Mouse (Mus musculus): Measurements from ENCODE around the gene Mreg. TPM values are rescaled to one million over a fixed set of nuclear protein-coding genes. Genes with fewer than 3 reads are reported as not detected.
A peak's percentile ranks its signal among the peaks of the same experiment; 100 is the strongest.

Mreg gene
- total and polyA plus RNA-seq, 3 experiments, result 50.6 to 69.8 (median 52.4) TPM

- no peak overlapping the region for H3K9ac ChIP-seq (ENCODE audit: insufficient read depth, low read depth)
- peaks cover 7% of the 10 kb centered on the region for H3K9me3 ChIP-seq (replicated peaks; ENCODE audit: low read length)
- no peak overlapping the region for H3K4me2 ChIP-seq (ENCODE audit: insufficient read depth, low read depth, poor library complexity, severe bottlenecking)
- in situ Hi-C loops (cut with MboI; ENCODE audit: low pct_ligation_motif_present, low pct_unique_long_range_greater_than_20kb, low sequenced_read_pairs), result no loop called here
- H3K4me3 ChIP-seq (replicated peaks in 1 of 3; ENCODE audit: low read depth in 2 of 3, low read length in 2 of 3, poor library complexity in 1 of 3), result no peak overlapping the region
- no peaks in the 10 kb centered on the region for H3K27me3 ChIP-seq (replicated peaks)
- no peaks in the 10 kb centered on the region for H3K79me2 ChIP-seq (replicated peaks; ENCODE audit: control insufficient read depth, extremely low read depth, insufficient read depth, poor library complexity, severe bottlenecking)
- DNase-seq (ENCODE audit: extremely low read depth), result no peak
- TF ChIP-seq KAT2A (IDR thresholded peaks at IDR 0.05; ENCODE audit: insufficient replicate concordance, low read length), result no peak
- TF ChIP-seq MXI1 (IDR thresholded peaks at IDR 0.05; ENCODE audit: low read depth, low read length), result no peak
- no peak for TF ChIP-seq JUN (IDR thresholded peaks at IDR 0.05; ENCODE audit: insufficient read depth, low read depth, low read length)
- TF ChIP-seq ZC3H11A (IDR thresholded peaks at IDR 0.05; ENCODE audit: low read depth, low read length), result no peak
- TF ChIP-seq NRF1 (IDR thresholded peaks at IDR 0.05; ENCODE audit: low read depth, low read length), result no peak
- TF ChIP-seq ZNF384 (IDR thresholded peaks at IDR 0.05; ENCODE audit: low read depth, low read length), result no peak
- TF ChIP-seq MEF2A (IDR thresholded peaks at IDR 0.05; ENCODE audit: borderline replicate concordance, low read depth, low read length), result no peak
- TF ChIP-seq MAX (IDR thresholded peaks at IDR 0.05; ENCODE audit: low read length), result no peak
- no peak for TF ChIP-seq POLR2A (IDR thresholded peaks at IDR 0.05; ENCODE audit: low read depth, low read length)
- no peak for TF ChIP-seq RCOR1 (conservative IDR thresholded peaks at IDR 0.05; ENCODE audit: low read depth, low read length)
- TF ChIP-seq TCF12 (IDR thresholded peaks at IDR 0.05; ENCODE audit: low read depth, low read length), result no peak
- no peak for TF ChIP-seq SIN3A (IDR thresholded peaks at IDR 0.05; ENCODE audit: low read length)
- no peak for TF ChIP-seq JUND (conservative IDR thresholded peaks at IDR 0.05; ENCODE audit: low read depth, low read length)
- H3K36me3 ChIP-seq (replicated peaks in 1 of 2; ENCODE audit: control insufficient read depth in 1 of 2, insufficient read depth in 1 of 2, low read length in 1 of 2), result no peaks in the 10 kb centered on the region
- no peak overlapping the region for H3K27ac ChIP-seq (ENCODE audit: insufficient read depth, low read depth)
- dilution Hi-C loops (cut with MboI; ENCODE audit: extremely low pct_ligation_motif_present, extremely low pct_unique_long_range_greater_than_20kb, low sequenced_read_pairs), result no loop called here
- H3K4me1 ChIP-seq (ENCODE audit: control insufficient read depth in 1 of 2, insufficient read depth in 2 of 2), result peaks cover 0 to 11% of the 10 kb centered on the region in 2 experiments; a peak in 1 of 4 replicates
These were observed 76.0 kb downstream of the Mreg start for GRCm38 (mm10) chr1:72136101-72136500.

GRCm38 (mm10) chr1:72134534-72134933 is 77.6 kb downstream of the Mreg start:
- Histone ChIP-seq H3K9ac (ENCODE audit: insufficient read depth, low read depth) (no peak overlapping the region), H3K4me3 (replicated peaks in 1 of 3; ENCODE audit: low read depth in 2 of 3, low read length in 2 of 3, poor library complexity in 1 of 3) (no peak overlapping the region), H3K4me1 (ENCODE audit: control insufficient read depth in 1 of 2, insufficient read depth in 2 of 2) (peaks cover 0 to 11% of the 10 kb centered on the region in 2 experiments; a peak in 1 of 4 replicates), H3K36me3 (replicated peaks in 1 of 2; ENCODE audit: control insufficient read depth in 1 of 2, insufficient read depth in 1 of 2, low read length in 1 of 2) (no peaks in the 10 kb centered on the region), H3K9me3 (replicated peaks; ENCODE audit: low read length) (peaks cover 7% of the 10 kb centered on the region), H3K27me3 (replicated peaks) (no peaks in the 10 kb centered on the region), H3K79me2 (replicated peaks; ENCODE audit: control insufficient read depth, extremely low read depth, insufficient read depth, poor library complexity, severe bottlenecking) (no peaks in the 10 kb centered on the region), H3K27ac (ENCODE audit: insufficient read depth, low read depth) (no peak overlapping the region), H3K4me2 (ENCODE audit: insufficient read depth, low read depth, poor library complexity, severe bottlenecking) (no peak overlapping the region)
- dilution Hi-C loops (cut with MboI; ENCODE audit: extremely low pct_ligation_motif_present, extremely low pct_unique_long_range_greater_than_20kb, low sequenced_read_pairs), result no loop called here
- no peak for TF ChIP-seq NRF1 (IDR thresholded peaks at IDR 0.05; ENCODE audit: low read depth, low read length)
- TF ChIP-seq POLR2A (IDR thresholded peaks at IDR 0.05; ENCODE audit: low read depth, low read length), result no peak
- no peak for TF ChIP-seq ZC3H11A (IDR thresholded peaks at IDR 0.05; ENCODE audit: low read depth, low read length)
- TF ChIP-seq EP300 (IDR thresholded peaks at IDR 0.05; ENCODE audit: low read length), result no peak
- no peak for TF ChIP-seq BHLHE40 (IDR thresholded peaks at IDR 0.05; ENCODE audit: low read depth, low read length)
- no peak for TF ChIP-seq MXI1 (IDR thresholded peaks at IDR 0.05; ENCODE audit: low read depth, low read length)
- no peak for TF ChIP-seq MYC (IDR thresholded peaks at IDR 0.05; ENCODE audit: low read depth, low read length)
- no peak for TF ChIP-seq KAT2A (IDR thresholded peaks at IDR 0.05; ENCODE audit: insufficient replicate concordance, low read length)
- TF ChIP-seq JUN (IDR thresholded peaks at IDR 0.05; ENCODE audit: insufficient read depth, low read depth, low read length), result no peak
- no peak for TF ChIP-seq UBTF (IDR thresholded peaks at IDR 0.05; ENCODE audit: low read depth, low read length)
- no peak for TF ChIP-seq USF2 (conservative IDR thresholded peaks at IDR 0.05; ENCODE audit: low read depth, low read length)
- TF ChIP-seq HCFC1 (IDR thresholded peaks at IDR 0.05; ENCODE audit: low read depth, low read length), result no peak
- TF ChIP-seq ZMIZ1 (IDR thresholded peaks at IDR 0.05; ENCODE audit: low read depth, low read length), result no peak
- in situ Hi-C loops (cut with MboI; ENCODE audit: low pct_ligation_motif_present, low pct_unique_long_range_greater_than_20kb, low sequenced_read_pairs), result no loop called here
- DNase-seq (ENCODE audit: extremely low read depth), result peak; percentile 24

Measured in CH12.LX (cell line).